Mouse (Mus musculus) limb, embryonic 14.5 days (tissue): ENCODE measurements at regions not wholly inside any gene's neighbourhood (a gene's known extent, or its start where the extent isn't known, plus 50 kb on each side); places are given as distances from the start of the nearest gene placed in this dataset.

Source experiments
- ATAC-seq: fragments of 200-750 bp; cut with Nextera tagmentation; 2 replicates; pipeline ENCODE4 v1.8.0; 2017; ENCODE audit warnings: low read depth, moderate number of reproducible peaks, moderate TSS enrichment; ENCODE audit not compliant: low FRiP score
- DNase-seq: peaks from one replicate; pipeline ENCODE4 v3.0.0-alpha.2; 2015; ENCODE audit warnings: low spot score
- H3K27ac ChIP-seq: fragments of 300-500 bp; sonication (generic); replicated peaks from 2 replicates; pipeline ENCODE4 v1.5.1; 2014; ENCODE audit warnings: low read depth, mild to moderate bottlenecking, low read length, moderate library complexity, mixed read lengths
- H3K27me3 ChIP-seq: fragments of 300-500 bp; sonication (generic); 2 replicates; pipeline ENCODE4 v1.6.1; 2014; ENCODE audit warnings: low read length, mixed read lengths; ENCODE audit not compliant: control insufficient read depth, insufficient read depth
- H3K36me3 ChIP-seq: fragments of 300-500 bp; sonication (generic); 2 replicates; pipeline ENCODE4 v1.6.1; 2014; ENCODE audit warnings: mild to moderate bottlenecking, low read length, moderate library complexity, mixed read lengths; ENCODE audit not compliant: control insufficient read depth, insufficient read depth
- H3K4me1 ChIP-seq: fragments of 300-500 bp; sonication (generic); 2 replicates; pipeline ENCODE4 v1.6.1; 2014; ENCODE audit warnings: antibody characterized with exemption, low read length, mixed read lengths; ENCODE audit not compliant: control insufficient read depth, insufficient read depth
- H3K4me2 ChIP-seq: fragments of 300-500 bp; sonication (generic); replicated peaks from 2 replicates; pipeline ENCODE4 v1.6.1; 2014; ENCODE audit warnings: low read depth, mild to moderate bottlenecking, low read length, moderate library complexity; ENCODE audit not compliant: severe bottlenecking
- H3K4me3 ChIP-seq: fragments of 300-500 bp; sonication (generic); replicated peaks from 2 replicates; pipeline ENCODE4 v1.5.1; 2014; ENCODE audit warnings: low read length
- H3K9ac ChIP-seq: fragments of 300-500 bp; sonication (generic); 2 replicates; pipeline ENCODE4 v1.6.1; 2014; ENCODE audit warnings: mild to moderate bottlenecking, low read depth, low read length, moderate library complexity; ENCODE audit not compliant: severe bottlenecking
- H3K9me3 ChIP-seq: fragments of 300-500 bp; sonication (generic); 2 replicates; pipeline ENCODE4 v1.6.1; 2016; ENCODE audit warnings: low read length; ENCODE audit not compliant: control insufficient read depth
- POLR2A ChIP-seq: fragments of 200-500 bp; IDR thresholded peaks from 2 replicates; pipeline ENCODE4 v1.8.0; 2012; ENCODE audit warnings: inconsistent platforms, mild to moderate bottlenecking, moderate library complexity, borderline replicate concordance; ENCODE audit not compliant: insufficient read depth, insufficient read length; ENCODE audit errors: extremely low read depth
- WGBS: fragments of 180-500 bp; shearing (Covaris S2); extraction: QIAGEN DNeasy Blood & Tissue Kit; methylation state at CpG from one replicate; pipeline ENCODE4 v1.1.7; 2014; 5-methylcytosine and 5-hydroxymethylcytosine counted together

DNA sequence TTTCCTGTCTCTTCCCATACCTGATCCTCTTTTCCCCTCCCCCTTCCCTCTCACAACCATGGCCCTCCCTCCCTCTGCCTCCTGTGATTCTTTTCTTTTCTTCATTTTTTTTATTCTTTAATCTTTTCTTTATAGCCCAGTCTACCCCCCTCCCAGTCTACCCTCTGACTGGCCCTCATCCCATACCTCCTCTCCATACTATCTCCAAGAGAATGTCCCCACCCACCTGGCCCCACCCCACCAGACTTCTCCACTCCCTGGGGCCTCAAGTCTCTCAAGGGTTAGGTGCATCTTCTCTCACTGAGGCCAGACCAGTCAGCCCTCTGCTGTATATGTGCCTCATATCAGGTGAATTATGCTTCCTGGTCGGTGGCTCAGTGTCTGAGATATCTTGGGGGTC is 61.9 kb upstream of the Gm49339 start:
- WGBS = 70% methylated on average over 1 of the region's 1 CpGs

DNA sequence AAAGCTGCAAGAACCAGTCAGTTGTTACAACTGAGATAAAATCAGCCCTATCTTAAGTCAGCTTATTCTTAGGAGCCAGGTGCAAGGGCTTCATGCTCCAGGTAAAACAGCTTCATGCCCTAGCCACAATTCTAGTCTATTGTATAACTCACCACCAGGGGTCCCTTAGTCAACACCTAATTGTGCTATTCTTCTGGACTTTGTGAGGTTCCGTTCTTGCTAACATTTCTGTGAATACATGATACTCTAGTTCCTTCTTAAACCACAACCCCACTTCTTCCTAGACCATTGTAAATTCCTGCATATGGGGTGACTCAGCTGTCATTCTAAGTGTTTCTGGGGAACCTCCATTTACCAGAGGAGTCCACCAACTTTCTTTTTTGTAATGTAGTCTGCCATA is 57.9 kb upstream of the Gm49339 start:
- Histone ChIP-seq H3K4me3 (no peak overlapping the region), H3K36me3 (no peaks in the 10 kb centered on the region), H3K9me3 (no peaks in the 10 kb centered on the region), H3K9ac (no peak overlapping the region), H3K27ac (no peak overlapping the region), H3K4me1 (no peaks in the 10 kb centered on the region), H3K4me2 (no peak overlapping the region), H3K27me3 (no peaks in the 10 kb centered on the region)
- DNase-seq (no peak), ATAC-seq (no peak)
- TF ChIP-seq POLR2A = no peak
- 66% methylated on average over 1 of the region's 1 CpGs for WGBS

More for the DNA sequence above, 61.9 kb upstream of the Gm49339 start:
- DNase-seq = no peak
- no peaks in the 10 kb centered on the region for H3K27me3 ChIP-seq
- no peak overlapping the region for H3K4me3 ChIP-seq
- TF ChIP-seq POLR2A = no peak
- no peak overlapping the region for H3K27ac ChIP-seq
- no peak overlapping the region for H3K4me2 ChIP-seq
- no peaks in the 10 kb centered on the region for H3K9me3 ChIP-seq
- H3K9ac ChIP-seq = no peak overlapping the region
- H3K36me3 ChIP-seq = no peaks in the 10 kb centered on the region
- no peak for ATAC-seq
- no peaks in the 10 kb centered on the region for H3K4me1 ChIP-seq
